In the genomic region with DNA sequence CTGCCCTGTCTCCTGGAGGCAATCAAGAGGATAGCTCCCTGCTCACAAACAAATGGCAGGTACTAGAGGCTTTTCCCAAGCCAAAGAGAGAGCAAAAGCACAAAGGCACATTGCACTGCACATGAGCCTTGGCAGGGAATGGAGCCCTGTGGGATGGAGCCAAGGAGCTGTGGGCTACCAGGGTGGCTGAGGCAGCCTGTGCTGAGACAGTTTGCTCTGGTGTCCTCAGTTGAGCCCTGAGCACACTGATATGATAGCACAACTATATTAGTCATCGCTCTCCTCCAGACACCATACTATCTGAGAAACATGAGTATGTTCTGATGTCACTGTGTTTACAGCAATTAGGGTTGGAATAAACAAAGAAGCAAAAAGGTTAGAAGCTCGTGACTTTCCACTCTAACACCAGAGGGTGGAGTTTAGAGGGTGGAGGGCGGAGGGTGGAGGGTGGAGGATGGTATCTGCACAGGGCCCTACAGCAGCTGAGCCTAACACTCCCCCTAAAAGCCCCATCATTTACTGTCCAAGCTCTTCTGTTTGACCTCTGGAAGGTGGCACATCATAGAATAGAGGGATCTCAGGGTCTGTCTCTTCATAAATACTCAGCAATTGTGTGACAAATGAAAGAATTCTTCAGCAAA, we compare ENCODE assay signal across 10 mouse cellular contexts. TPM values are rescaled to one million over a fixed set of nuclear protein-coding genes. Genes with fewer than 3 reads are reported as not detected.
A peak's percentile ranks its signal among the peaks of the same experiment; 100 is the strongest.
DNase-seq lines count a peak whose midpoint lies in the region; ATAC-seq and TF ChIP-seq lines count a peak whose summit lies in the region.
"Had no signal": no experiment of that assay in that cellular context is flagged by ENCODE, and none has a peak within 500 bp of the region (broad histone marks: within the 10 kb centered on the region; RNA-seq: fewer than 3 reads in every experiment).

No protein-coding gene starts in this region.

- no peaks in the 10 kb centered on the region for H3K4me1 ChIP-seq in liver, embryonic 11.5 days (replicated peaks; ENCODE audit: control insufficient read depth, insufficient read depth, low read length)
- peaks cover 20% of the 10 kb centered on the region for H3K4me1 ChIP-seq in liver, postnatal 0 days (ENCODE audit: insufficient read depth)
- H3K4me1 ChIP-seq in heart, embryonic 11.5 days (ENCODE audit: control insufficient read depth, insufficient read depth, low read length): no peaks in the 10 kb centered on the region; the same call in none of the 2 replicates
- H3K4me1 ChIP-seq in olfactory bulb, adult 2 months (ENCODE audit: control insufficient read depth, insufficient read depth, low read length): peaks cover 7% of the 10 kb centered on the region; the same call in 1 of the 2 replicates
- H3K4me1 ChIP-seq: forebrain, embryonic 13.5 days; neural tube, embryonic 12.5 days had no signal

- TF ChIP-seq EP300 in liver, postnatal 0 days (IDR thresholded peaks at IDR 0.05; ENCODE audit: low read depth): no peak

- intact Hi-C loops in left cerebral cortex, postnatal 10 days (cut with DNase I): no loop called here

- no peak for TF ChIP-seq POLR2A in olfactory bulb, adult 2 months (IDR thresholded peaks at IDR 0.05; ENCODE audit: insufficient read depth, low read depth, low read length)

- TF ChIP-seq CTCF in liver, postnatal 0 days (IDR thresholded peaks at IDR 0.05; ENCODE audit: low read depth): no peak
- no peak for TF ChIP-seq CTCF in olfactory bulb, adult 2 months (IDR thresholded peaks at IDR 0.05; ENCODE audit: insufficient read depth, low read depth, low read length)

- H3K9me3 ChIP-seq in liver, embryonic 11.5 days (ENCODE audit: control insufficient read depth, low read length): no peaks in the 10 kb centered on the region
- no peaks in the 10 kb centered on the region for H3K9me3 ChIP-seq in liver, postnatal 0 days (ENCODE audit: low read length)
- H3K9me3 ChIP-seq in heart, embryonic 11.5 days (replicated peaks; ENCODE audit: control insufficient read depth, low read length): no peaks in the 10 kb centered on the region
- H3K9me3 ChIP-seq: forebrain, embryonic 13.5 days; neural tube, embryonic 12.5 days had no signal

- H3K4me2 ChIP-seq in liver, embryonic 11.5 days: no peak overlapping the region
- H3K4me2 ChIP-seq in liver, postnatal 0 days (ENCODE audit: low read depth, low read length): no peak overlapping the region
- H3K4me2 ChIP-seq in heart, embryonic 11.5 days: no peak overlapping the region
- H3K4me2 ChIP-seq: forebrain, embryonic 13.5 days; neural tube, embryonic 12.5 days had no signal

- no peak overlapping the region for H3K9ac ChIP-seq in liver, embryonic 11.5 days (ENCODE audit: low read depth, low read length)
- H3K9ac ChIP-seq in liver, postnatal 0 days (replicated peaks): no peak overlapping the region
- 0 out of 2 replicates have a peak overlapping the region, but pooled peaks have one; percentile 8 for H3K9ac ChIP-seq in heart, embryonic 11.5 days (ENCODE audit: low read depth, low read length)
- H3K9ac ChIP-seq: forebrain, embryonic 13.5 days; neural tube, embryonic 12.5 days had no signal

- no peaks in the 10 kb centered on the region for H3K27me3 ChIP-seq in liver, embryonic 11.5 days (replicated peaks; ENCODE audit: control insufficient read depth, insufficient read depth, low read length)
- H3K27me3 ChIP-seq in liver, postnatal 0 days (ENCODE audit: insufficient read depth, low read length): no peaks in the 10 kb centered on the region
- no peaks in the 10 kb centered on the region for H3K27me3 ChIP-seq in heart, embryonic 11.5 days (ENCODE audit: control insufficient read depth, insufficient read depth, low read length)
- H3K27me3 ChIP-seq: forebrain, embryonic 13.5 days; neural tube, embryonic 12.5 days had no signal

- no peak overlapping the region for H3K27ac ChIP-seq in liver, embryonic 11.5 days (ENCODE audit: low read depth, low read length)
- no peak overlapping the region for H3K27ac ChIP-seq in liver, postnatal 0 days (ENCODE audit: low read depth)
- no peak overlapping the region for H3K27ac ChIP-seq in heart, embryonic 11.5 days (ENCODE audit: low read depth, low read length)
- 0 out of 2 replicates have a peak overlapping the region, but pooled peaks have one; percentile 31 for H3K27ac ChIP-seq in olfactory bulb, adult 2 months (ENCODE audit: insufficient read depth, low read depth, low read length)
- H3K27ac ChIP-seq: forebrain, embryonic 13.5 days; neural tube, embryonic 12.5 days had no signal

- ATAC-seq in liver, embryonic 11.5 days (replicated peaks; ENCODE audit: low FRiP score): 0 out of 2 replicates have a peak, but pooled peaks have one; percentile 43
- ATAC-seq in liver, postnatal 0 days: no peak
- no peak for ATAC-seq in heart, embryonic 11.5 days (replicated peaks; ENCODE audit: insufficient number of reproducible peaks, low FRiP score, low TSS enrichment)
- ATAC-seq: forebrain, embryonic 13.5 days had no signal

- H3K4me3 ChIP-seq in liver, embryonic 11.5 days (ENCODE audit: low read depth, low read length): no peak overlapping the region
- no peak overlapping the region for H3K4me3 ChIP-seq in liver, postnatal 0 days (ENCODE audit: low read depth, low read length)
- H3K4me3 ChIP-seq in heart, embryonic 11.5 days (ENCODE audit: low read depth, low read length): no peak overlapping the region
- no peak overlapping the region for H3K4me3 ChIP-seq in olfactory bulb, adult 2 months (ENCODE audit: insufficient read depth, low read depth, low read length)
- H3K4me3 ChIP-seq: forebrain, embryonic 13.5 days; neural tube, embryonic 12.5 days had no signal

- no peaks in the 10 kb centered on the region for H3K36me3 ChIP-seq in liver, embryonic 11.5 days (ENCODE audit: control insufficient read depth, insufficient read depth, low read length)
- no peaks in the 10 kb centered on the region for H3K36me3 ChIP-seq in liver, postnatal 0 days (replicated peaks; ENCODE audit: insufficient read depth, low read length)
- no peaks in the 10 kb centered on the region for H3K36me3 ChIP-seq in heart, embryonic 11.5 days (ENCODE audit: control insufficient read depth, insufficient read depth, low read length)
- H3K36me3 ChIP-seq: neural tube, embryonic 12.5 days had no signal

- no peak for DNase-seq in liver, embryonic 11.5 days (ENCODE audit: low spot score)
- DNase-seq in liver, postnatal 0 days: no peak
- DNase-seq in cerebellum, adult 9-11 months: peak; percentile 39
- DNase-seq in left cerebral cortex, adult 11 months (ENCODE audit: low spot score): no peak
- DNase-seq in left cerebral cortex, postnatal 10 days (ENCODE audit: extremely low spot score in 1 of 2, low spot score in 2 of 2): no peak
- DNase-seq: kidney, postnatal 25 days had no signal

- WGBS in liver, embryonic 11.5 days: 63% methylated on average over 3 of the region's 3 CpGs
- WGBS in liver, postnatal 0 days (ENCODE audit: insufficient replicate concordance): 63% methylated on average over 3 of the region's 3 CpGs
- 55% methylated on average over 3 of the region's 3 CpGs for WGBS in heart, embryonic 11.5 days (ENCODE audit: insufficient replicate concordance)
- 59% methylated on average over 3 of the region's 3 CpGs for WGBS in olfactory bulb, adult 2 months

RNA-seq across cellular contexts. Expression of a gene that starts 18.6 kb away (rescaled TPM):
- polyA plus RNA-seq in liver, embryonic 11.5 days (2014; fragmentation: Nextera tagmentation; extraction: Ambion mirVana): 11.5 and 13.4 TPM in 2 replicates
- 38.2 and 49.3 TPM in 2 replicates for polyA plus RNA-seq in liver, postnatal 0 days (2015; fragmentation: Nextera tagmentation; extraction: Ambion mirVana)
- polyA plus RNA-seq in heart, embryonic 11.5 days (2014; fragmentation: Nextera tagmentation; extraction: Ambion mirVana): 4.9 and 6.1 TPM in 2 replicates
- not detected in 2 replicates for polyA plus RNA-seq in olfactory bulb, adult 2 months (2012; ENCODE audit: insufficient read depth, insufficient read length, low replicate concordance, missing spikeins)
- 100 to 1,000 TPM; 121 to 124 TPM for total RNA-seq in left cerebral cortex, postnatal 10 days (2021)
